Mouse (Mus musculus) heart, embryonic 10.5 days (tissue): Measurements from ENCODE around the gene Fgf4. TPM values are rescaled to one million over a fixed set of nuclear protein-coding genes. Genes with fewer than 3 reads are reported as not detected.
"Not testable (repeated sequence)": the region's sequence is repeated elsewhere in the genome, so short reads cannot be mapped to it uniquely, and the experiment has no call there.

Source experiments
- DNase-seq: peaks from one replicate; pipeline ENCODE4 v3.0.0-alpha.2; 2017; ENCODE audit warnings: low spot score
- H3K27ac ChIP-seq: fragments of 300-500 bp; sonication (generic); 2 replicates; pipeline ENCODE4 v1.5.1; 2016; ENCODE audit warnings: mild to moderate bottlenecking
- H3K27me3 ChIP-seq: fragments of 300-500 bp; sonication (generic); 2 replicates; pipeline ENCODE4 v1.6.1; 2016; ENCODE audit warnings: mild to moderate bottlenecking; ENCODE audit not compliant: poor library complexity, insufficient read depth, severe bottlenecking
- H3K36me3 ChIP-seq: fragments of 300-500 bp; sonication (generic); 2 replicates; pipeline ENCODE4 v1.6.1; 2016; ENCODE audit warnings: mild to moderate bottlenecking, moderate library complexity
- H3K4me1 ChIP-seq: fragments of 300-500 bp; sonication (generic); 2 replicates; pipeline ENCODE4 v1.6.1; 2016; ENCODE audit warnings: mild to moderate bottlenecking
- H3K4me3 ChIP-seq: fragments of 300-500 bp; sonication (generic); 2 replicates; pipeline ENCODE4 v1.5.1; 2016; ENCODE audit warnings: mild to moderate bottlenecking, moderate library complexity
- H3K9me3 ChIP-seq: fragments of 300-500 bp; sonication (generic); 2 replicates; pipeline ENCODE4 v1.6.1; 2016; ENCODE audit warnings: mild to moderate bottlenecking, moderate library complexity
- WGBS: fragments of 180-500 bp; shearing (Covaris S2); methylation state at CpG from one replicate; pipeline ENCODE4 v1.1.7; 2016; 5-methylcytosine and 5-hydroxymethylcytosine counted together
- polyA plus RNA-seq: library from polyadenylated mRNA; unstranded; fragments of >200 nt; fragmentation: Nextera tagmentation; extraction: Ambion mirVana; gene quantifications from 2 replicates; pipeline ENCODE4 v1.2.1, GENCODE M21; 2016

Fgf4 gene
- polyA plus RNA-seq, 1 experiment from 2014 or later, result 0.34 TPM

DNA sequence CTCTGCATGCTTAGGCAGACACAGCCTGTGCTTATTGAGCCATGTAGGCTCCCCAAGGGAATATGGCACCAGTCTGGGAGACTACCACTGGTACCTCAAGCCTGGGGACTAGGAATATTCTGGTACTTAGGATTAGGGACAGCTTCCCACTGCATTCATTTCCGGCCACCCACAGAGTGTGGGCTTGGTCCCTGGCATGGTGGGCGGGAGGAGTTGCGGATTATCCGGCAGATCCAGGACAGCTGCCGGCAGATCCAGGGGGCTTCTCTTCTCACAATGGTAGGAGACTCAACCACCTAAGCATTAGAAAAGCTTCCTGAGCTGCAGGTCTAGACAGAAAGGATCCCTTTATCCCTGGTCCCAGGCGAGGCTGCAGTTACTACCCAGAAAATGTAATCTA, 51.3 kb downstream of the Fgf4 start:
- Histone ChIP-seq H3K27me3 (peaks cover 71% of the 10 kb centered on the region), H3K4me1 (peaks cover 24% of the 10 kb centered on the region), H3K9me3 (no peaks in the 10 kb centered on the region), H3K36me3 (no peaks in the 10 kb centered on the region), H3K27ac (no peak overlapping the region), H3K4me3 (no peak overlapping the region)
- 36% methylated on average over 6 of the region's 6 CpGs for WGBS
- no peak for DNase-seq

DNA sequence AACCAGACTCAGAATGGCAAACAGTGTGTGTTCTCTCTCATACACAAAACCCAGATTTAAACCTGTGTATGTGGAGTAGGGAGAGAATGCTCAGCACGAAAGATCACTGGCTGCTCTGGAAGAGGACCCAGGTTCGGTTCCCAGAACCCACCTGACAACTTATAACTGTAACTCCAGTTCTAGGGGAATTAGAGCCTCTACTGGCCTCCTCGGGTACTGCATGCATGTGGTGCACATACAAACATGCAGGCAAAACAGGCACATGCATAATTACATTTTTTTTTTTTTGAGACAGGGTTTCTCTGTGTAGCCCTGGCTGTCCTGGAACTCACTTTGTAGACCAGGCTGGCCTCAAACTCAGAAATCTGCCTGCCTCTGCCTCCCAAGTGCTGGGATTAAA, 58.3 kb downstream of the Fgf4 start:
- DNase-seq, result not testable (repeated sequence)

GRCm38 (mm10) chr7:144906708-144907397, 59.7 kb downstream of the Fgf4 start:
- DNase-seq, result peak; percentile 87
- peak overlapping the region; percentile 41 for H3K4me3 ChIP-seq
- H3K27ac ChIP-seq, result peak overlapping the region; percentile 37; the same call in 1 of the 2 replicates
- H3K27me3 ChIP-seq, result peaks cover 4% of the 10 kb centered on the region; the same call in 1 of the 2 replicates
- 11% methylated on average over 28 of the region's 28 CpGs for WGBS
- H3K9me3 ChIP-seq, result no peaks in the 10 kb centered on the region
- H3K4me1 ChIP-seq, result peaks cover 7% of the 10 kb centered on the region; the same call in 1 of the 2 replicates
- H3K36me3 ChIP-seq, result no peaks in the 10 kb centered on the region

More for the DNA sequence above, 58.3 kb downstream of the Fgf4 start:
- H3K9me3 ChIP-seq, H3K36me3 ChIP-seq, H3K4me3 ChIP-seq, H3K27ac ChIP-seq, H3K4me1 ChIP-seq: not testable (repeated sequence)
- peaks cover 11% of the 10 kb centered on the region; the same call in 1 of the 2 replicates for H3K27me3 ChIP-seq
- whole genome bisulfite sequencing, result 89% methylated on average over 3 of the region's 3 CpGs

GRCm38 (mm10) chr7:144907793-144908192, 60.6 kb downstream of the Fgf4 start:
- WGBS, result 8% methylated on average over 8 of the region's 8 CpGs
- H3K4me1 ChIP-seq, result peaks cover 7% of the 10 kb centered on the region; the same call in 1 of the 2 replicates
- H3K4me3 ChIP-seq, result no peak overlapping the region
- no peak overlapping the region for H3K27ac ChIP-seq
- H3K9me3 ChIP-seq, result no peaks in the 10 kb centered on the region
- no peak for DNase-seq
- H3K36me3 ChIP-seq, result no peaks in the 10 kb centered on the region
- peaks cover 4% of the 10 kb centered on the region; the same call in 1 of the 2 replicates for H3K27me3 ChIP-seq

DNA sequence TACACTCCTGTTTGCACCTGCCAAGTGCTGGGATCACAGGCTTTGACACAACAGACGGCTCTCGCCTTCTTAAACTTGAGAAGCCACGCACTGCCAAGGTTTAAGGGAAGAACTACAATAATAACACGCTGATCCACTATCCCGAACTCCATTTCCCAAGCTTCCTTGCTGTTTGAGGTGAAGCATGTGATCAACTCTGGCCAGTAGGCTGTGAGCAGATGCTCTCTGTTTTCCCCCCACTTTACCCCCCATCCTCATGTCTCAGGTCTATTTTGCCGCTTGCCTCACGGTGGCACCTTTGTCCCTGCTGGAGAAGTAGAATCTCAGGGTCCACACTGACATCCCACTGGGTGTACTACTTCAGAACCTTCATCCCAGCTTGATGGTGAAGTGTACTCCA, 61.5 kb downstream of the Fgf4 start:
- no peak overlapping the region for H3K4me3 ChIP-seq
- H3K36me3 ChIP-seq, result no peaks in the 10 kb centered on the region
- 30% methylated on average over 7 of the region's 7 CpGs for WGBS
- no peak for DNase-seq
- peaks cover 4% of the 10 kb centered on the region; the same call in 1 of the 2 replicates for H3K27me3 ChIP-seq
- peaks cover 7% of the 10 kb centered on the region; the same call in 1 of the 2 replicates for H3K4me1 ChIP-seq
- no peaks in the 10 kb centered on the region for H3K9me3 ChIP-seq
- no peak overlapping the region for H3K27ac ChIP-seq

DNA sequence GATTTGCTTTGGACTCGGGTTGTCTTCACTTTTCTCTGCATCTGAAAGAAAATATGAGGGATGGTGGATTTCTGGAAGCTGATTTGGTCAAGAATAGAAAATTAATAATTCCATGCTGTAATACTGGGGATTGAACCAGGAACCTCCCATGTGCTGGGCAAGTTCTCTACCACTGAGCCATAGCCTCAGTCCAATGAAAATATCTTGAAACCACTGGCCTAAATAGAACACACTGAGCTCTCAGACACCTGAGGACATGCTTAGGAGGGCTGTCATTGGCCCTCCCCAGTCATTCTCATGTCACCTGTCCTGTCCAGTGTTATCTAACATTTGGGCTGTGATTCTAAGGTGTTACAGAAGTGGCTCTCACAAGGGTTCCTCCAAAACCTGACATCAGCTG, 64.0 kb downstream of the Fgf4 start:
- no peak for DNase-seq
- H3K27ac ChIP-seq, result no peak overlapping the region
- H3K4me1 ChIP-seq, result peaks cover 15% of the 10 kb centered on the region
- no peak overlapping the region for H3K4me3 ChIP-seq
- no peaks in the 10 kb centered on the region for H3K36me3 ChIP-seq
- H3K9me3 ChIP-seq, result no peaks in the 10 kb centered on the region
- 77% methylated on average over 1 of the region's 1 CpGs for WGBS
- no peaks in the 10 kb centered on the region for H3K27me3 ChIP-seq

DNA sequence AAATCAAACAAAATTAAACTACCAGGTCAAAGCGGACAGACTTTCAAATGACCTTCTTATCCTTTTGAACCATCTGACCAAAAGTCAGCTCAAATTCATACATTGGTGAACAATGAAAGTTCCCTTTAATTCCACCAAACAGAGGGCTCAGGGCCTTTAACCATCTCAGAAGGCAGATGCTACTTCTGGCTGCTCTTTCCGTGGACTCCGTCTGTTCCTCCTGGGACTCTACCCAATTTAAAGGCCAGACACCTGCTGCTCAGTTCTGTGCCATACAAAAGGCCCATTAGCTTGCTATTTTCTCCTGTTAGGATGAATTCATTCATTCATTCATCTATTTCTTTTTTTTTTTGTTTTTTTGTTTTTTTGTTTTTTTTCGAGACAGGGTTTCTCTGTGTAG, 65.7 kb downstream of the Fgf4 start:
- 88% methylated on average over 4 of the region's 4 CpGs for WGBS
- Histone ChIP-seq H3K27me3 (no peaks in the 10 kb centered on the region), H3K4me1 (peaks cover 12% of the 10 kb centered on the region), H3K4me3 (no peak overlapping the region), H3K27ac (no peak overlapping the region), H3K36me3 (peaks cover 7% of the 10 kb centered on the region), H3K9me3 (no peaks in the 10 kb centered on the region)
- DNase-seq, result no peak

DNA sequence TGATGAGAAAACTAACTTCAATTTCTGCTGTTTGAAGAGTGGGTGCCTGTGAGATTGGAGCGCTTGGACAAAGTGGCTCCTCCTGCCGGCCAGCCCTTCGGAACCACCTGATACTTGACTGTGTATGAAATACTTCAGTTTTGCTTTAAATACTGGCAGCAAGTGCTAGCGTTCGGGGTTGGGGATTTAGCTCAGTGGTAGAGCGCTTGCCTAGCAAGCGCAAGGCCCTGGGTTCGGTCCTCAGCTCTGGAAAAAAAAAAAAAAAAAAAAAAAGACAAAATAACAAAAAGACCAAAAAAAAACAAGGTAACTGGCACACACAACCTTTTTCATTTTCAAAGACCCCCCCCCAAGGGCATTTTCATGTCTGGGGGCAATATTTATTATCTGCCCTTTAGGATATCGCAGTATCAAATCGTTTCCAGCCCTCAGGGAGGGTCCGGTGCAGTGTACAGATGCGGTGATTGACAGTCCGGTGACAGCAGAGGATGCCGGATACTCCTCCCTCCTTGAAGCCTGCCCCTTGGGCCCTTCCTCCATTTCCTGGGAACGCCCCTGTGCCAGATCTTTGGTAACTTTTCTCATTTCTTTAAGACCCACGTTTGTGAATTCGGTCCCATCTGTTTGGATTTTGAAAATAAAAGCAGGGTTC, 67.3 kb downstream of the Fgf4 start:
- H3K9me3 ChIP-seq, result no peaks in the 10 kb centered on the region
- peak overlapping the region; percentile 88 for H3K27ac ChIP-seq
- peaks cover 12% of the 10 kb centered on the region for H3K4me1 ChIP-seq
- peak overlapping the region; percentile 92 for H3K4me3 ChIP-seq
- WGBS, result 5% methylated on average over 17 of the region's 17 CpGs
- DNase-seq, result no peak
- peaks cover 21% of the 10 kb centered on the region for H3K36me3 ChIP-seq
- H3K27me3 ChIP-seq, result no peaks in the 10 kb centered on the region

Other genes starting within 250 kb of the Fgf4 start
- 18.1 and 18.3 TPM in 2 replicates for gene Ano1, start 95.4 kb upstream of the Fgf4 start, polyA plus RNA-seq
- gene Fgf3, start 9.3 kb upstream of the Fgf4 start, polyA plus RNA-seq, result 0.07 and 0.88 TPM in 2 replicates
- 0.41 and 1.5 TPM in 2 replicates for gene Fgf15, start 49.2 kb downstream of the Fgf4 start, polyA plus RNA-seq
- 23.3 and 26.0 TPM in 2 replicates for gene LTO1, start 67.7 kb downstream of the Fgf4 start, polyA plus RNA-seq
- 92.1 and 96.5 TPM in 2 replicates for gene Ccnd1, start 92.6 kb downstream of the Fgf4 start, polyA plus RNA-seq